Mouse (Mus musculus) G1E (cell line): Measurements from ENCODE around the gene Micu1.

Experiments used
- CTCF ChIP-seq: IDR thresholded peaks from 2 replicates; pipeline ENCODE4 v1.5.1; 2012; ENCODE audit warnings: low read depth, low read length, inconsistent platforms, mixed read lengths
- GATA1 ChIP-seq: IDR thresholded peaks from 2 replicates; pipeline ENCODE4 v1.6.1; 2012; ENCODE audit warnings: borderline replicate concordance, low read length, inconsistent platforms, mixed read lengths

GRCm38 (mm10) chr10:59868266-59868665, 166.0 kb downstream of the Micu1 start:
- TF ChIP-seq CTCF (no peak), GATA1 (no peak)
